Comparison of ENCODE assay signal across 7 mouse cellular contexts in the genomic region with DNA sequence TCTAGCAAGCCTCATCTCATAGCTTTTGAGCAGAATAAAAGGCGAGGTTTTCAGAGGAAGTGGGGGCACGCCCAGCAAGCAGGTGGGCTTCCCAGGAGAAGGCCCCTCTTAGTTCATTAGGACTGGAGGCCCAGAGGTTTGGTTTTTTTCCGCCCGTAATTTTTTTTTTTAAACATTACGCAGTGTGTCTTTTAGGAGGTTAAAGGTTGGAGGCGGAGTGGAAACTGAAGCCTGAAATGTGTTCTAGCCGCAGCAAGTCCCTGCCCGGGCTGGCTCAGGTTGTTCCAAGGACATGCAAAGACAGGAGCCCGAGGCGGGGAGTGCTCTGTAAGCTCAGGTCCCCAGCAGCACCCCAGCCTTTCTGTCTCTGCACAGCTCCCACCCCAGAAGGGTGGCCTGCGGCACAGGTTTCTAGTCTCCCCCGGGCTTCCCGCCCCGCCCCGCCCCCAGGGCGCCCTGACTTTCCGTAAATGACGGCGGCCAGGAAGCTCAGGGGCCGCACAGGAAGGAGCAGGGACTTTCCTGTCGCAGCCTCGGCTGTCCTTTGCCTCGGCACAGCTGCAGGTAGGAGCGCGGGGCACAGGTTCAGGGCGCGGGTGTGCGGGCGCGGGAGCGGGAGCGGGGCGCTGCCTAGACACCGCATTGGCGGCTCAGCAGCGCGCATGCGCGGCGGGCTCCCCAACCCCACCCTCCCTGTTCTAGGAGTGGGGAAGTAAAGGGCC. TPM values are rescaled to one million over a fixed set of nuclear protein-coding genes. Genes with fewer than 3 reads are reported as not detected.
DNase-seq lines count a peak whose midpoint lies in the region; ATAC-seq and TF ChIP-seq lines count a peak whose summit lies in the region.

A gene (plus strand): TSS at position 277 of the 722 bp plus-strand sequence.

- no peak for TF ChIP-seq CTCF in kidney, adult 2 months (conservative IDR thresholded peaks at IDR 0.05; ENCODE audit: insufficient read depth, insufficient read length, low read depth, low read length)
- TF ChIP-seq CTCF in lung, adult 2 months (IDR thresholded peaks at IDR 0.05; ENCODE audit: insufficient read depth, low read length): no peak
- no peak for TF ChIP-seq CTCF in olfactory bulb, adult 2 months (IDR thresholded peaks at IDR 0.05; ENCODE audit: insufficient read depth, low read depth, low read length)

- peak; percentile 78 for DNase-seq in R1 (ENCODE audit: low read depth, low spot score)
- DNase-seq in cerebellum, postnatal 14 days: peak; percentile 70 to 78
- DNase-seq in heart, adult 8-10 months (ENCODE audit: low spot score): peak; percentile 50
- DNase-seq in kidney, adult 2 months: peak; percentile 69
- DNase-seq in lung, adult 2 months: peak; percentile 65

- H3K27ac ChIP-seq in kidney, adult 2 months (ENCODE audit: insufficient read depth, low read depth, low read length): peak within 1 kb of the TSS; percentile 86
- H3K27ac ChIP-seq in olfactory bulb, adult 2 months (ENCODE audit: insufficient read depth, low read depth, low read length): no peak within 1 kb of the TSS

- TF ChIP-seq POLR2A in kidney, adult 2 months (IDR thresholded peaks at IDR 0.05; ENCODE audit: low read depth, low read length): peak; percentile 38
- TF ChIP-seq POLR2A in lung, adult 2 months (IDR thresholded peaks at IDR 0.05; ENCODE audit: borderline replicate concordance, extremely low read depth, low read depth, low read length): peak; percentile 25; the same call in 1 of the 2 replicates
- peak; percentile 41; the same call in 1 of the 2 replicates for TF ChIP-seq POLR2A in olfactory bulb, adult 2 months (IDR thresholded peaks at IDR 0.05; ENCODE audit: insufficient read depth, low read depth, low read length)

- peaks cover 5% of the 10 kb centered on the region; the same call in 1 of the 2 replicates for H3K4me1 ChIP-seq in kidney, adult 2 months (ENCODE audit: control insufficient read depth, insufficient read depth, low read length)
- peaks cover 7% of the 10 kb centered on the region for H3K4me1 ChIP-seq in lung, adult 2 months (ENCODE audit: control insufficient read depth, insufficient read depth, low read length)
- H3K4me1 ChIP-seq in olfactory bulb, adult 2 months (ENCODE audit: control insufficient read depth, insufficient read depth, low read length): peaks cover 10% of the 10 kb centered on the region; the same call in 1 of the 2 replicates

- no peaks in the 10 kb centered on the region for H3K27me3 ChIP-seq in kidney, adult 2 months (replicated peaks; ENCODE audit: control insufficient read depth, insufficient read depth, low read length)

- H3K4me3 ChIP-seq in kidney, adult 2 months (ENCODE audit: insufficient read depth, low read depth, low read length): peak within 1 kb of the TSS; percentile 99
- H3K4me3 ChIP-seq in lung, adult 2 months (replicated peaks; ENCODE audit: extremely low read depth, low read depth, low read length): peak within 1 kb of the TSS; percentile 96
- peak within 1 kb of the TSS; percentile 63 for H3K4me3 ChIP-seq in olfactory bulb, adult 2 months (ENCODE audit: insufficient read depth, low read depth, low read length)

- WGBS in kidney, adult 2 months: 3% methylated on average over 40 of the region's 40 CpGs
- WGBS in lung, adult 2 months: 3% methylated on average over 40 of the region's 40 CpGs
- WGBS in olfactory bulb, adult 2 months: 5% methylated on average over 39 of the region's 40 CpGs

- ATAC-seq in CD4-positive, CD25-positive, alpha-beta regulatory T cell, adult 4 months: peak; percentile 74

- H3K36me3 ChIP-seq in kidney, adult 2 months (ENCODE audit: control insufficient read depth, insufficient read depth, low read length): no peaks in the 10 kb centered on the region

RNA-seq across cellular contexts. Expression of the gene that starts here (rescaled TPM):
- 10 to 100 TPM; 21.2 TPM for polyA plus RNA-seq in CD4-positive, CD25-positive, alpha-beta regulatory T cell, adult 4 months (2017; shearing (Covaris generic))
- total RNA-seq in heart, adult 8-10 months (2022): 10 to 100 TPM in 1 of 4 experiments, 1 to 10 TPM in 3; 6.4 to 10.3 (median 7.6) TPM
- 15.1 and 16.5 TPM in 2 replicates for polyA plus RNA-seq in kidney, adult 2 months (2012; rRNA removed)
- 56.6 and 72.7 TPM in 2 replicates for polyA plus RNA-seq in lung, adult 2 months (2012; rRNA removed)
- polyA plus RNA-seq in olfactory bulb, adult 2 months (2012; ENCODE audit: insufficient read depth, insufficient read length, low replicate concordance, missing spikeins): not detected in 2 replicates

Comparison
In these comparisons a context has a peak if more than half of its experiments do, and no peak if none do; other contexts are left out.
1. RNA of the gene that starts here (polyA plus RNA-seq): 56.6 to 72.7 TPM in lung, adult 2 months, 21.2 TPM in CD4-positive, CD25-positive, alpha-beta regulatory T cell, adult 4 months and 15.1 to 16.5 TPM in kidney, adult 2 months; not detected in olfactory bulb, adult 2 months; every median in the first group is over 10 times any median in the second.
2. Peak in every context shown above with its lines, with median percentiles within 50 percentile points of each other: DNase-seq, H3K4me3 ChIP-seq and POLR2A ChIP-seq.